Mouse (Mus musculus) A20 (cell line): Measurements from ENCODE around the gene Pnmt.
"Not testable (repeated sequence)": the region's sequence is repeated elsewhere in the genome, so short reads cannot be mapped to it uniquely, and the experiment has no call there.

ENCODE experiments used
- DNase-seq: peaks from one replicate; pipeline ENCODE4 v3.0.0-alpha.2; 2011; ENCODE audit warnings: low read depth, low spot score

Gene Pnmt

DNA sequence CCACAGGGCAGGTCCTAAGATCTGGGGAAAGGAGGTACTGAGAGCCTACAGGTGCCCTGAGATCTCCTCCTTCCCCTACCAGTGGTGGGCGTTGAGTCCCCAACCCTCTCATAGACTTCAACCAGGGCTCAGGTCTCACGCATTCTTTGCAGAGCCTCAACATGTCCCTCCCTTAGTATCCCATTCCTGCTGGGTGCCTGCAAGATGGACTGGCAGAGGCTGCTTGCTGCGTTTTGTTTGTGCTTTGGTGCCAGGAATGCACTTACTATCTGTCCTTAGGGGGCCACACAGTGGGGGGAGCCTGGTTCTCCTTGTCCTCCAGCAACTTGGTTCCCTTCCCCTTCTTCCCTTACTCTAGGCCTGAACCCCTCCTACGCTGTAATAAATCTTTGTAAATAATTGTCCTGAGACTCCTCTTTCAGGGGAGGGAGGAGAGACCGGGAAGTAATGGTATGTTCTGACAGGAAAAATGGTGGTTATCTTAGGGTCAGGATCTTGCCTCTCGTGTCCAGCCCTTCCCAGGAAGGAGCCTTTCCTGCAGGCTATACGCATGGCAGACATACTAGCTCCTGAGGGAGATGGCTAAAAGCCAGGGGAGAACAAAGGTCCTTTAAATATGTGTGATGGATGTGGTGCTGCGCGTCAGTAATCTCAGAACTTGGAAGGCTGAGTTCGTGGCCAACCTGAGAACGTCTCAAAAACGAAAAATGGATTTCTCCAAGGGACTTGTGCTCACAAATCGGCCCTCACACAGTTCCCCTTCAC, 28.7 kb upstream of the Pnmt start:
- DNase-seq = no peak

DNA sequence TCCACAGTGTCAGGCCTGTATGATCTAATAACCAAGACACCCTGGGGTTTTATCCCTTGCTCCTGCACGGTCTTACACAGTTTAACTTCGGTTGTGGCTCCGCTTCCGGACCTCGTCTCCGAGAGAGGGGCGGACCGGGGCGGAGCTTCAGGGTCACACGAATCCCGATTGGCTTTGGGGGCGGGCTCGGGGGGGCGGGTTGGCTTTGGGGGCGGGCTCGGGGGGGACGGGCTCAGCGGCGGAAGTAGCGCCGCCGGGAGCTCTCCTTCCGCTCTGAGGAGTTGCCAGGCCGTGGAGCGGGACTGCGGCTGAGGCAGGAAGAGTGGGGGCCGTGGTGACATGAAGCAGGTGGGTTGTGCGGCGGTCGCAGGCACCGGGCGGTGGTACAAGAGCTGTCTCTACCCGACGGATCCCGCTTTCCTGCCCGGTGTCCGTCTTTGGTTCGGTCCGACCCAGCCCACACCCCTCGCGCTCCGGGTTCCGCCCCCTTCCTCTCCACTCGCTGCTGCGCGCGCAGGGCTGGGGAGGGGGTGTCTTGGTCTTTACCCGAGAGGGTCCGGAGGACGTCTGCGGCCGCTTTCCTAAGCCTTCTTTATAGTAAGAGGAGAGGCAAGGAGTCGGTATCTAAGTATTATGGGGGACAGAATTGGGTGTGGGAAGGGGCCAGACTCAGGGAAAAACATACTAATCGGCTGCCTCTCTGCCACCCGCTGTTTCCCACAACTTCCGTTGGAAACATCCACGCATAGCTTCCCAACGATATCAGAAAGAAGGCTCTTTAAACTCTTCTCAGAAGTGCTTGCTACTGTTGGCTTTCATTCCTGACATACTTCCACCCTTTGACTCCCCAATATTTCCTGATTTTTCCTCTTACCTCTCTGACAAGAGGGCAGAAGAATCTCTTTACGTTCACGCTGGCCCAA, 27.8 kb upstream of the Pnmt start, which contains the start of gene Stard3:
TSS of gene Stard3 (plus strand) at position 208 of the 923 bp plus-strand sequence.
- DNase-seq = peak; percentile 95

DNA sequence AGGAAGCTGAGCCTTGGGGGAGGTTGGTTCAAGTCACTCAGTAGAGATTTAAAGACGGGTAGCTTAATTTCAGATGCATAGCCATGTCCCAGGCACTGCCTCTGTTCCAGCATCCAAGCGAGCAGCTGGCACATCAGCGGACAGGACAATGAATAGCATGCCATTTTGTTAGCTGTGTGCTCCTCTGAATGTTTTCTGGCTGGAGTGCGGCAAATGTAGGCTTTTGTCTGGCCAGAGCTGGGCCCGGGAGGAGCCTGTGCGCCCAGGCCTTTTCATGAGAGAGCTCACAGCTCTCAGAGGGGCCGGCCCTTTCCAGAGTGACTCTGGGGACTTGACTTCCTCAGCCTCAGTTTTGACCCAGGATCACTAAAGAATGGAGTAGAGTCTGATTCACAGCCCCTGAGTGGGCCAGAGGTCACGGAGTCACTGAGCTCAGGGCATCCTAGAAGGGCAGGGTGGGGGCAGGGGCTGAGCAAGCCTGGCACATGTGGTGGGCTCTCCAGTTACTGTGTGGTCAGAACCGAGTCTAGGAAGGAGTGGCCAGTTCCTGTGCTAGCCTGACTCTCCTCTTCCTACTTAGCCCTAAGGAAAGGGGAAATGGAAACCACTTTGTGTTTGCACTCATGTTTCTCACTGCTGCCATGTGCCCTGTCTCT, 25.3 kb upstream of the Pnmt start:
- DNase-seq = no peak

DNA sequence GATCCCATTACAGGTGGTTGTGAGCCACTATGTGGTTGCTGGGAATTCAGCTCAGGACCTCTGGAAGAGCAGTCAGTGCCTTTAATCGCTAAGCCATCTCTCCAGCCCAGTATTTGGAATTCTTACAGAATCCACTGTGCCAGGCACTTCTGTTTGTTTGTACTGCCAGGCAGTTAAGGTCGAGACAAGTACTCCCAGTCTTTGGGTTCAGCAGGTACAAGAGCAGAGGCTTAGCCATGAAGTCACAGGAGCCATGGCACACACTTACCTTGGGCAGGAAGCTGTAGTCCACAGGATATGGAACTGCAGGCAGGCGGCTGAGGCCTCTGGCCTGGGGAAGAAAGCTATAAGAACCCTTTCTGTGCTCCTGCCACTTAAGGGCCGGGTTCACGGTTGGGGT, 22.4 kb upstream of the Pnmt start:
- no peak for DNase-seq

DNA sequence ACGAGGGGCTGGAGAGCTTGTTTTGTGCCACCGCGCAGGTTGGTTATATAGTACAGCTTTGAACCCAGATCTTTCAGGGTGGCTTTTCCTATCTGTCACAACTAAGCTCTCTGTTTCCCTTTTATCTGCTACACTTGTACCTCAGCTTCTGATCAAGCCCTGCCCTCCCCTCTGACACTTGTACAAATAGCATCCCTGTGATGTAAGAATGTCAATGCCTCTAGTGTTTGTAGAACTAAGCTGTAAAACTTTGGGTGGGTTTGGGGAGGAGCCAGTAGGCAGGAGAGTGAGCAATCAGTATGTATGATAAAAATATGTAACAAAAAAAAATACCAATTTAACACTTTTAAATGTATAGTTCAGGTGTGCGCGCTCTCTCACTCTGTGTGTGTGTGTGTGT, 21.8 kb upstream of the Pnmt start:
- no peak for DNase-seq

DNA sequence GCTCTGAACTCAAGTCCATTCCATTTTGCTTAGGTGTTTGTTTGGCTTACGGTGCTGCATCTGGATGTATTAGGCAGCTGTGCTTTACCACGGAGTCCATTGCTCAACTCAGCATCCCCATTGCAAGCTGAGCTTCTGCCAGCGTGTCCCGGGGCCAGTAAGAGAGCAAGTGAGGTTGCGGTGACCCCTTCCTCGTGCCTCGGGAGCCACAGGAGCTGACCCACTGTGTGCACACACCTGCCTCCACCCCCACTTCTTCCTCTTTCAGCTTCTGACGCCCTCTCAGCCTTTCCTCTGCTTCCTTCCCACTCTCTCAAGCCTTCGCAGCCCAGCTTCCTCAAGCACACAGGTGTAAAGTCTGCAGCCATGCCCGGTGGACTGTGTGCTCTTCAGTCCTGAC, 20.0 kb upstream of the Pnmt start:
- DNase-seq = peak; percentile 11

DNA sequence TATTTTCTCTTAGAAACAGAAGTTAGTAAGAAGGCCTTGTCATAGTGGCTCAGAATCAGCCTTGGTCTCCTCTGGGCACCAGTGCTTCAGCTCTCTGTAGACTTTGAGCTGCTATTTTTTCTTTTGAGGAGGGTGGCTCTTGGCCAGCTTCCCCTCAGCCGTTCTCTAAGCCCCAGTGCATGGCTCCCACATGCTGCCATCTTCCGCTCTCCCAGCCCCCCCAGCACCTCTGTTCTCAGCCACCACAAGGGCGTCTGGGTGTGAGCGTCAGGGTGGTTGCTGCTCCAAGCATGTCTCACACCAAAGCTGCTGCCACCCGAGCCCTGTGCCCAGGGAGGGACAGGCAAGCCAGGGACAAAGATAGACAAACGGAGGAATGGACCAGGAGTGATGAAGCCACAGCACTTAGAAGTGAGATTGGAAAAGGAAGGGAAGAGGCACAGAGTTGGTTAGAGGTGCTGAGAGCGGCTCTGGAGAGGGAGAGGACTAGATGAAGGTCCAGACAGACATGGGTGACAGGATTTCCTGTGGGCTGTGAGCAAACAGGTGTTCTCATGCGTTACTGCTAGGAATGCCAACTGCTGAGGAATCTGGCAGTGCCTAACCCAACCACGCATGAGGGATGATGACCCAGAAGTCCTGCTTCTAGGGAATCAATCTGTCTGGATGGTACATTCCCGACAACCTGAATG, 18.9 kb upstream of the Pnmt start:
- no peak for DNase-seq

DNA sequence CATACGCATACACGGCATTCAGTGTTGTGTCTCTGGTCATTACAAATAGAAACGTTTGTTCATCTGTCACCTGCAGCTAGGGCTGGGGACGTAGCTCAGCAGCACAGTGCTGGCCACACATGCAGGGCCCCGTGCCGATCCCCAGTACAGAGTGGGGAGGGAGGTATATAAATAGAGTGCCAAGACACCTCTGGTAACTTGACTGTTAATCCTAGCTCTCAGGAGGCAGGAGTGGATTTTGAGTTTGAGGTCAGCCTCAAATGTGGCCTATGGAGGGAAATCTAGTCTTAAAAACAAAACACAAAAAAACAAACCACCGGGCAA, 18.4 kb upstream of the Pnmt start:
- DNase-seq = no peak

DNA sequence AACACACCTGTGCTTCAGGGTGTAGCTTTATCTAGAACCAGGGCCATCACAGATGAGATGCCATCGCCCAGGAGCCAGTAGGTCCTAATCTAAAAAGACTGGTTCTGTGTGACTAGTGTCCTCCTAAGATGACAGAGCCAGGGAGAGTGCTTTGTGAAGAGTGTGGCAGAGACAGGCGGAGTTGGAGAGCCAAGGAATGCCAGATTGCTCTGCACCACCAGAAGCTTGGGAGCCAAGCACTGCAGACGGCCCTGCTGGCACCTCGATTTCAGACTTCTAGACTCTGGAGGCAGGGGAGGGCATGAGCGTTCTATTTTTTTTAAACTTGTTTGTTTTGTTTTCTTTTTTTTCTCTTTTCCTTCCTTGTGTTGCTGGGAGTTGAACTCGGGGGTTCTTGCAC, 16.9 kb upstream of the Pnmt start:
- no peak for DNase-seq

DNA sequence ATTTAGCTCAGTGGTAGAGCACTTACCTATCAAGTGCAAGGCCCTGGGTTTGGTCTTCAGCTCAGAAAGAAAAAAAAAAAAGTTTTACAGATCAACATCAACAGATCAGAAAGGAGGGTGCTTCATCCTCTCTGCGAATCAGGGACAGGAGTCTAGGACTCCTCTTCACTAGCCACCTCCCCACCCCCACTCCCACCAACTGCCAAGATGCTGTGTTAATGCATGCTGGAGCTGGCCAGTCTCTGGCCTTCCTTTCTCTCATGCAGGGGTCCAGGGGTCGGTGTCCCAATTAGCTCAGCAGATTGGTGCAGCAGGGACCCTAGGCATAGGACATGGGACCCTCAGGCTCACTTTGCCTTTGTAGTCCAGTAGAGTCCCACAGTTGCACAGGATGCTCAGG, 15.7 kb upstream of the Pnmt start:
- no peak for DNase-seq

DNA sequence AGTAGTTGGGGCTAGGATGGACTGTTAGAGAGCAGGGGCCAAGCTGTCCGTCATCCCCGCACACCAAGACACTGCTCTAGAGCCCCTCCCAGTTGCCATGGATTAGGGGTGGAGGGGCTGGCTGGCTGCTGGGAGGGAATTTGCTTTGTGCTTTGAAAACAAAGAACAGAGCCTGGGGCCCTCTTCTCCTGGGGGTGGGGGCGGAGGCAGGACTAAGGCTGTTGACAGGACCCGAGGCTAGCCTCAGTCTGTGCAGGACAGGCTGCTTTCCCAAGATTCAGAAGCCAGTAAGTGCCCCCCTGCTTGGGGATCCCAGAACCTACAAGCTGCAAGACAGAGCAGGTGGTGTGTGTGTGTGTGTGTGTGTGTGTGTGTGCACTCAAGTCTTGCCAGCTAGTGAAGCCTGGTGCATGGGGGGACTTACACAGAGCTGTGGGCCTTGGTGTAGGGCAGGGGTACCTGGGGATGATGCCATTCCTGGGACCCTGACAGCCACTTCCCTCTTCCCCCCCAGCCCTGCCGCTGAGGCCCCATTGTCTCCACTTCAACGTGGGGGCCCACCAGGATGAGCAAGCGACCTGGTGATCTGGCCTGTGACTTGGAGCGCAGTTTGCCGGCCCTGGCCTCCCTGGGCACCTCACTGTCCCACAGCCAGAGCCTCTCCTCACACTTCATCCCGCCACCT, 14.6 kb upstream of the Pnmt start:
- DNase-seq = no peak

DNA sequence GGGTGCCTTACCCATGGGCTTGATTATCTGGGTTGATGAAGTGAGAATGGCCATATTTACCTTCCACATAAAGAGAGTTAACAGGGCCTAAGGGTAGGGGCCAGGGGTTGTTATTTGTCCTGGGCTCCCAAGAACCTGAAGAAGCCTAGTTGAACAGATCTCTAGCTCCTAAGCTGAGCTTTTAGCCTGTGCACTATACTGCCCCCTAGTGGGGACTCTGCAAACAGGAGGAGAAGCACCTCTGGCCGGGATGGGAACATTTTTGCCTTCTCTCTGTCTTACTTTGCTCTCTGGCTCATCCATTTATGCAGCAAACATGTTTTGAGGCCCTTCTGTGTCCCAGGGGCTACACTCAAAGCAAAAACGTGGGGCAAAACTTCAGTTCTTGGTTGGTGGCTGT, 13.8 kb upstream of the Pnmt start:
- peak; percentile 64 for DNase-seq

DNA sequence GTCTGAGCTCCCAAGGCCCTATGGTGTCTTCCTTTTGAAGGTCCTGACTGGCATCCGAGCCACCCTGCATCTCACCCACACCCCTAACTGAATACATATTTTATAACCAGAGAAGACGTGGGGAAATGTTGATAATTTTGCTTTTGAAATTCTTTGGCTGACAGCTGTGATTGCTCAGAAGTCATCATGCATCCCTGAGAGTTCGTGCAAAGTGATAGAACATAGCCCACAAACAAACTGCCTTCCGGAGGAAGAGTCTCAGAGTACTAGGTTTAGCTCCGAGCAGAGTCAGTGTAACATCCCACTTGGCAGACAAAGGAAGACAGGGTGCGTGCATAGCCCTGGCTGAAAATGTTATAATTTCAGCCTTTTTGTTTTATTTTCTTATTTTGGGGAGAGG, 13.0 kb upstream of the Pnmt start:
- no peak for DNase-seq

DNA sequence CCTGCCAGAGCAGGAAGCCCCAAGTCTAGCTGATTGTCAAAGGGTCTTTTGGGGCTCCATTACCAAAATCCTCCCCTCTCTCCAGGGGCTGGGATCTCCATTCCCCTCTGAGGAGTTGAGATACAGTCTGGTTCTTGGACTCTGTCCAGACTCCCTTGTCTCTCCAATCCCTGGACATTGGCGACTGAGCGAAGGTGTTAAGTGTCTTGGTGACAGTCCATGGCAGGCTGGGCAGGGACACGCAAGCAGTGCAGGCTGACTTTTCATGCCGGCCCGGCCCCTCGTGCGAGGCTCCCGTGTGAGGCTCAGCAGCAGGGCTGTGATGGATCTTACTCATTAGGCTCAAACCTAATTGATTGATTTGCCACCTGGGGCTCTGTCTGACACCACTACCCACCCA, 12.0 kb upstream of the Pnmt start:
- DNase-seq = no peak

DNA sequence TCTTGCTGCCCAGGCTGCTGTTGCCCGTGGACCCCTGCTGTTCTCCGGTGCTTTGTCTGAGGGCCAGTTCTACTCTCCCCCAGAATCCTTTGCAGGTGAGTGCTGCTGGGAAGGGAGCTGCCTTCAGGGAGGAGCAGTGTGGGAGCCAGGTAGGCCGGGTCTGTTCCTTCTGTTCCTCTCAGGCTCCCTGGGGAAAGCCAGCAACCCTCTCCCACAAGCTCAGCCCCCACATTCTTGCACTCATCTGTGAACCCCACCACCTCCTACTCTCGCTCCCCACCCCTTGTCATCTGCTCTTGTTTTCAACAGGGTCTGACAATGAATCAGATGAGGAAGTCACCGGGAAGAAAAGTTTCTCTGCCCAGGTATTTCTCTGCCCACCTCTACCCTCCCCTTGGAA, 9.5 kb upstream of the Pnmt start:
- DNase-seq = no peak

DNA sequence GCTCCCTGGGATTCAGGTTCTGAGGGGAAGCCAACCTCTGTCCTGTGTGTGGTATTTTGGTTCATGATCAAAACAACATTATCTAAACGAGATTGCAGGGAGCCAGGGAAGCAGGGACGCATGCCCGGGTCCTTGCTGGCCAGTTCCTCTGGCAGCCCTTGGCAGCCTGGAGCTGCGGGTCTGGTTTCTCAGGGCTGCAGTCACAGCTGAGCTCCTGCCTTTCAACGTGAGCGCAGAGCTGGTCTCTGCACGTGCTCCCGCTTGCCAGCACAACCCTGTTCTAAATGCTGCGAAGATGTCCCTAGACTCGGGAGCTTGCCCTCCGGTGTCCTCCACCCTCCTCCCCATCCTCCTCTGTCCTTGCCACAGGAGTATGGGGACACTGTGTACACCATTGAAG, 8.5 kb upstream of the Pnmt start:
- no peak for DNase-seq

DNA sequence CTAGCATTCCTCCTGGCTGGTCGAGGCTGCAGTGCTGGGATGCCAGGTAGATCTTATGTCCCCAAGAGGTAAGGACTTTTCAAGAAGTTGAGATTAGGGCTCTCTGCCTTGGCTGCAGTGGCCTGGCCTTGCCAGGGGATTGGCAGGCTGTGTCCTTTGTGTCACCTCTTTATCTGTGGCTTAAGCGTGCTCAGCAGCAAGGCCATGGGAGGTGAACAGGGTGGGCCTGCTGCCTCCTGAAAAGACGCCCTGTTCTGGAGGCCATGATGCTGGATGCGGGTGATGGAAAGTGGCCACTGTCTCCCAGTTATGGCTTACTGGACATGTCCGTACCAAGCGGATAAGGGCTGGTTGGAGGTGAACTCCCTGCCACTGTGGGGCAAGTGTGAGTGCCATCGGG, 6.9 kb upstream of the Pnmt start:
- no peak for DNase-seq

DNA sequence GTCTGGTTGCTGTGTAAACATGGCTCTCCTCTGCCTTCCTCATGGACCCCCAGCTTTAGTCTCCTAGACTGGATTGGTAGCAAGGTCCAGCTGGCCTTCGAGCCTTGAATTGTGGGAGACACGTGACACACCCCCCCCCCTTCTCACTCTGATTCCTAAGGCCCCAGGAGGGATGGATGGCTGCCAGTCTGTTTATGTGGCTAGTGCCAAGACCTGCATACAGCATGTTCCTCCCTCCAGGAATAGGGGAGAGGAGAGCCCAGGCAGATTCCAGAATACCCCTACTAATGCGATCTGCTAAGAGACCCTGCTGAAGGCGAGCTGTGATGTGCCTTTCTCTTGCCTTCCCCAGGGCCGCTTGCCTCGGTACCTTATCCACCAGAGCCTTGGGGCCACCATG, 6.1 kb upstream of the Pnmt start:
- no peak for DNase-seq

DNA sequence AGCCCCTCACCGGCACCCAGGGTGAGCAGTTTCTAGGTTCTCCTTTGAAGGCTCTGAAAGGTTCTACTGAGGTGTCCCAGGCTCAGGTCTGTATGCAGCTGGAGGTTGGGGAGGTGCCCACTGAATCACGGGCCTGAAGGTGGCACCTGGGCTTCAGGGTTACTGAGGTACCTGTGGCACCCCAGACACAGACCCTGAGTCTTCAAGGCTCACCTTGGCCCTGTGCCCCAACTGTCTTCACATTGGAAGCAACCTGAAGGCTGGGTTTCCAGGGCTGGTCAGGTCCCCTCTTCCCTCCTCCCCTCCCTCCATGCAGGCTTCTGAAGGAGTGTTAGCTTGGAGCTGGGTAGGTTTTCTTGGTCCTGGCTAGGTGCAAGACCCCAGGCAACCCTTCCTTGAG, 4.6 kb upstream of the Pnmt start:
- DNase-seq = no peak

DNA sequence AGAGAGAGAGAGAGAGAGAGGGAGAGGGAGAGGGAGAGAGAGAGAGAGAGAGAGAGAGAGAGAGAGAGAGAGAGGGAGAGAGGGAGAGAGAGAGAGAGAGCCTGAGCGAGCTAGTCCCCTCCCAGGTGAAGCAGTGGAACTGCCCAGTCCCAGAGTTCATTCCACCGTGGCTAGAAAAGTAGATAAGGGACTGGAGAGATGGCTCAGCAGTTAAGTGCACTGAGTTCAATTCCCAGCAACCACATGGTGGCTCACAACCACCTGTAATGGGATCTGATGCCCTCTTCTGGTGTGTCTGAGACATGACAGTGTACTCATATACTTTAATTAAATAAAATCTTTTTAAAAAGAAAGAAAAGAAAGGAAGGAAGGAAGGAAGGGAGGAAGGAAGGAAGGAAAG, 3.8 kb upstream of the Pnmt start:
- DNase-seq = not testable (repeated sequence)

DNA sequence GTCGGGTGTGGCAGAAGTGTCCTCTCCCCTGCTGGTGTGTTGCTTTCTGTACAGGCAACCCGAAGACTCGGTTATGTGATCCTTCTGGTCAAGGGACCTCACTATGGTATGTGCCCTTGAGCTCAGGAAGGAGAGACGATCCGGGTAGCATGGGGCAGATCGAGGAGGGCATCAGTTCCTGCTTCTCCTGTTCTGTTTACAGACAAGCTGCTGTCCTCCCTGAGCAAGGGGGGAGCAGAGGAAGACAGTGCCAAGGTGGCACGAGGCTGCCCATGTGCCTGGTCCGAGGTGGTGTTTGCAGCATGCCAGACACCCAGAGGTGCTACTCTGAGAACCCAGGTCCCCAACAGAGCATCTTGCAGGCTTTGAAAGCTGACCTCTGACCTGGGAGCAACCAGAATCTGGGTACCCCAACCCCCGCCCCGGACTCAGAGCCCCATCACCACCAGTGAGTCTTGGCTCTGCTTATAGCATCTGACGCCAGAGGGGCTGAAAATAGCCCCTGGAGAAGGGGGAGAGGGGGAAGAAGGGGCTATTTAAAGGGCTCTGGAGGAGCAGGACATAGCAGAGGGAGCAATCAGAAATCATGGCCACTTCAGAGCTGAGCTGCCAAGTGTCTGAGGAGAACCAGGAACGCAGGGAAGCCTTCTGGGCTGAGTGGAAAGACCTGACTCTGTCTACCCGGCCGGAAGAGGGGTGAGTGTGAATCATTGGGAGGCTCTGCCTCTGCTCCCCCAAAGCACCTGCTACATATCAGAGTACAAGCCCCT, 2.8 kb upstream of the Pnmt start, which contains the start of gene Tcap:
TSS of gene Tcap (plus strand) at position 551 of the 770 bp plus-strand sequence.
- DNase-seq = no peak
